Mouse (Mus musculus) heart, postnatal 0 days (tissue): Measurements from ENCODE around the gene Lat. TPM values are rescaled to one million over a fixed set of nuclear protein-coding genes. Genes with fewer than 3 reads are reported as not detected.
"Not testable (repeated sequence)": the region's sequence is repeated elsewhere in the genome, so short reads cannot be mapped to it uniquely, and the experiment has no call there.

ENCODE experiments used
- ATAC-seq: fragments of 200-750 bp; cut with Nextera tagmentation; 2 replicates; pipeline ENCODE4 v1.8.0; 2017; ENCODE audit warnings: low read depth, moderate number of reproducible peaks, moderate library complexity; ENCODE audit not compliant: insufficient read depth
- DNase-seq: peaks from one replicate; pipeline ENCODE4 v3.0.0-alpha.2; 2016; ENCODE audit warnings: low spot score
- H3K27ac ChIP-seq: fragments of 300-500 bp; sonication (generic); 2 replicates; pipeline ENCODE4 v1.5.1; 2014; ENCODE audit warnings: low read depth, mild to moderate bottlenecking
- H3K27me3 ChIP-seq: fragments of 300-500 bp; sonication (generic); 2 replicates; pipeline ENCODE4 v1.6.1; 2014; ENCODE audit warnings: low read length, mixed read lengths; ENCODE audit not compliant: control insufficient read depth, insufficient read depth
- H3K36me3 ChIP-seq: fragments of 300-500 bp; sonication (generic); replicated peaks from 2 replicates; pipeline ENCODE4 v1.6.1; 2014; ENCODE audit warnings: low read length, mixed read lengths; ENCODE audit not compliant: control insufficient read depth, insufficient read depth
- H3K4me1 ChIP-seq: fragments of 300-500 bp; sonication (generic); 2 replicates; pipeline ENCODE4 v1.6.1; 2014; ENCODE audit warnings: antibody characterized with exemption; ENCODE audit not compliant: control insufficient read depth, insufficient read depth
- H3K4me2 ChIP-seq: fragments of 300-500 bp; sonication (generic); 2 replicates; pipeline ENCODE4 v1.6.1; 2014; ENCODE audit warnings: low read depth, mild to moderate bottlenecking, low read length, moderate library complexity
- H3K4me3 ChIP-seq: fragments of 300-500 bp; sonication (generic); 2 replicates; pipeline ENCODE4 v1.5.1; 2014; ENCODE audit warnings: low read depth, low read length
- H3K9ac ChIP-seq: fragments of 300-500 bp; sonication (generic); replicated peaks from 2 replicates; pipeline ENCODE4 v1.6.1; 2014; ENCODE audit warnings: low read depth, low read length, mixed read lengths
- H3K9me3 ChIP-seq: fragments of 300-500 bp; sonication (generic); replicated peaks from 2 replicates; pipeline ENCODE4 v1.6.1; 2016; ENCODE audit warnings: low read length; ENCODE audit not compliant: control insufficient read depth
- CTCF ChIP-seq: IDR thresholded peaks from 2 replicates; pipeline ENCODE4 v1.5.1; 2016; ENCODE audit warnings: antibody characterized with exemption, control low read depth, low read depth
- EP300 ChIP-seq: IDR thresholded peaks from 2 replicates; pipeline ENCODE4 v1.6.1; 2016; ENCODE audit warnings: antibody characterized with exemption, low read depth
- WGBS: fragments of 180-500 bp; shearing (Covaris S2); extraction: QIAGEN DNeasy Blood & Tissue Kit; methylation state at CpG from one replicate; pipeline ENCODE4 v1.1.7; 2014; 5-methylcytosine and 5-hydroxymethylcytosine counted together
- polyA plus RNA-seq: library from polyadenylated mRNA; unstranded; fragments of >200 nt; fragmentation: Nextera tagmentation; extraction: Ambion mirVana; gene quantifications from 2 replicates; pipeline ENCODE4 v1.2.1, GENCODE M21; 2015
- total RNA-seq: library from RNA; depleted of rRNA; stranded (reverse); fragments of >200 nt; gene quantifications from 2 replicates; pipeline ENCODE4 v1.2.3, GENCODE M21; 2014; ENCODE audit warnings: low replicate concordance

The Lat gene
- total and polyA plus RNA-seq, 2 experiments from 2014 or later: 0.73 to 0.75 TPM

- DNase-seq (peak; percentile 100), ATAC-seq (peak; percentile 100)
- Histone ChIP-seq H3K27me3 (no peaks in the 10 kb centered on the region), H3K9ac (peak within 1 kb of the TSS; percentile 68), H3K27ac (peak within 1 kb of the TSS; percentile 46), H3K4me1 (0 out of 2 replicates have a peak, but pooled peaks cover 3% of the 10 kb centered on the region), H3K4me3 (peak within 1 kb of the TSS; percentile 71), H3K9me3 (no peaks in the 10 kb centered on the region), H3K36me3 (0 out of 2 replicates have a peak, but pooled peaks cover 4% of the 10 kb centered on the region), H3K4me2 (peak within 1 kb of the TSS; percentile 83)
- under 1% methylated on average over 59 of the region's 59 CpGs for WGBS
- TF ChIP-seq EP300 (no peak), CTCF (no peak)
Observed at GRCm38 (mm10) chr7:126396298-126397119, 27.1 kb upstream of the Lat start, which contains the start of gene Nfatc2ip. Gene Nfatc2ip, minus strand, starts transcription at chr7:126396737.

DNA sequence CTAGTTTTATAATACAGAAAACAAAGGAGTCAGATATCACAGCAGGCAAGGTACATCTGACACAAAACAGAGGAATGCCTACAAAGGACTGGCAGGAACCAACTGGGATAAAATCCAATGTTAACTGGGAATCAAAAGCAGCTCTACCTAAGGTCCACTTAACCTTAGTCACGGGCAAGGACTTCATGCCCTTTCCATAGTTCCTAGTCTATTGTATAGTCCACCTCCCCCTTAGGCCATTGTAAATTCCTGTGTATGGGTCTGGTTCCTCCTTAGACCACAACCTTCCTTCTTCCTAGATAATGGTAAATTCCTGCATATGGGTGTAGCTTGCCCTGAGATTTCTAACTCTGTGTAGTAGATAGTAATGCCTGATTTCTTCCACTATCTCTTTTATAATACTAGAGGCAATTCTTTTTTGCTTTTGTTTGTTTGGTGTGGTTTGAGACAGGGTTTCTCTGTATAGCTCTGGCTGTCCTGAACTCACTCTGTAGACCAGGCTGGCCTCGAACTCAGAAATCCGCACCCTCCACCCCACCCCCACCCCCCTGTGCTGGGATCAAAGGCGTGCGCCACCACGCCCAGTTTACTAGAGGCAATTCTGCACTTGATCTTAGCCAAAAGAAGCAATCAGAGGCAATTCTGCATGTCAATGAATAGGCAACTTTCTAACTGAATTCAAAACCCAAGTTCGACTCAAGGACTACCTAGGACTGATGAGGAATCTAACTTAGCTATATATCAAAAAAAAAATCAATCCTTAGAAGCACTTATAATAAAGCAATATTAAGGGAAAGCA lies 22.9 kb upstream of the Lat start:
- H3K27ac ChIP-seq, H3K9ac ChIP-seq, H3K4me3 ChIP-seq, H3K27me3 ChIP-seq, H3K4me1 ChIP-seq, ATAC-seq, DNase-seq, H3K4me2 ChIP-seq, H3K9me3 ChIP-seq: not testable (repeated sequence)
- H3K36me3 ChIP-seq: peaks cover 34% of the 10 kb centered on the region
- 89% methylated on average over 7 of the region's 7 CpGs for WGBS

DNA sequence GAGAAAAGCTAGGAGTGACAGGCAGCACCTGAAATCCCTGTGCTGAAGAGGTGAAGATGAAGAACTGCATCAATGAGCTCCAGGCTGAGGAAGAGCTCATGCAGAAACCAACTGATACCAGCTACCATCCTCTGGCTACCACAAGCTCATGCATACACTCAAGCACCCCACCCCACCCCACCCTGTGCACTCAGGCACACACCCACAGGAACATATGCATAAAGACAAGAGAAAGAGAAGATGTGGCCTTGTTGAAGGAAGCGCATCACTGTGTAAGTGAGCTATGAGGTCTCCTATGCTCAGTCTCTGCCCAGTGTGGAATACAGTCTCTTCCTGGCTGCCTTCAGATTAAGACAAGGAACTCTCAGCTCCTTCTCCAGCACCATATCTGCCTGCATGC lies 18.8 kb upstream of the Lat start:
- DNase-seq (no peak), ATAC-seq (no peak)
- peaks cover 59% of the 10 kb centered on the region for H3K36me3 ChIP-seq
- TF ChIP-seq CTCF (no peak), EP300 (no peak)
- no peak overlapping the region for H3K9ac ChIP-seq
- no peak overlapping the region for H3K27ac ChIP-seq
- no peak overlapping the region for H3K4me3 ChIP-seq
- WGBS: 94% methylated on average over 1 of the region's 1 CpGs
- no peaks in the 10 kb centered on the region for H3K4me1 ChIP-seq
- no peak overlapping the region for H3K4me2 ChIP-seq
- H3K27me3 ChIP-seq: no peaks in the 10 kb centered on the region
- no peaks in the 10 kb centered on the region for H3K9me3 ChIP-seq

- no peaks in the 10 kb centered on the region for H3K27me3 ChIP-seq
- H3K4me3 ChIP-seq: no peak overlapping the region
- ATAC-seq (no peak), DNase-seq (no peak)
- H3K27ac ChIP-seq: no peak overlapping the region
- WGBS: 73% methylated on average over 5 of the region's 5 CpGs
- H3K4me1 ChIP-seq: no peaks in the 10 kb centered on the region
- H3K9ac ChIP-seq: no peak overlapping the region
- no peak overlapping the region for H3K4me2 ChIP-seq
- TF ChIP-seq CTCF (no peak), EP300 (no peak)
- H3K9me3 ChIP-seq: no peaks in the 10 kb centered on the region
- H3K36me3 ChIP-seq: peaks cover 35% of the 10 kb centered on the region
Observed at GRCm38 (mm10) chr7:126383565-126383964, 14.2 kb upstream of the Lat start.

DNA sequence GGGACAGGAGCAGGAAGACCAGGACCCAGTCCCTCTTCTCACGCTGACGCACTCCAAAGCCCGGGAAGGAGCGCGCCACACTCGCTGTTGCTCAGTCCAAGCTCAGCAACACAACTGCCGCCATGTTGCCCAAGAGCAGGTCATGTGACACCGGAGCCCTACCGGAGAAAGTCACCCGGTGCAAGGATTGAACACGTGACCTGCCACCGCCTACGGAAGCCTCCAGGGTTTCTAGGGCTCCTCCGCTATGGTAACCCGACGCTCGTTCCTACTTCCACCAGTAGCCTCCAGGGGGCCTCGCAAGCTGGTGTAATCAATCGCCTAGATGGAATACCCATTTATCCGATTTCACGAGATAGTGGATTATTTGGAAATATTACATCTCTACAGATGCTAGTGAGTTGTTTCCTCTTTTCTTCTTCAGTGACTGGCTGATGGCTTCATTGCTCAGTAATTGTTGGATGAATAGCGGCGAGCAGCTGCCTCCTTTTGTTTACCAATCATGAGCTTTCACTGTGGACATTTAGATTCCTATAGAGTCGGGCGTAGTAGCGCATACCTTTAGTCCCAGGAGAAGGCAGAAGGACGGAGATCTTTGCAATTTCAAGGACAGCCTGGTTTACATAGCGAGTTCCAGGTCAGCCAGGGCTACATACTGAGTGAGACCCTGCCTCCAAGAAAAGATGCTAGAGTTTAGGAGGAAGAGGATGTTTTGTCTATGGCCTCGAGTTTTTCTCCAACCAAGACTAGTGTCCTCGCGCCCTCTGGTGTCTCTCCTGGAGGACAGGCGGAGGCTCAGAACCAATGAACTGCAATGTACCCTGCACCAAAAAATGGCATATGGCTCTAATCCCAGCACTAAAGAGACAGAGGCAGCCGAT lies 8.1 kb upstream of the Lat start, which contains the start of gene Spns1:
Gene Spns1 (minus strand): TSS at position 173 of the 881 bp plus-strand sequence.
- no peaks in the 10 kb centered on the region for H3K9me3 ChIP-seq
- peak within 1 kb of the TSS; percentile 59 for H3K27ac ChIP-seq
- WGBS: 2% methylated on average over 33 of the region's 33 CpGs
- peak within 1 kb of the TSS; percentile 96 for H3K4me3 ChIP-seq
- H3K36me3 ChIP-seq: peaks cover 19% of the 10 kb centered on the region
- peak within 1 kb of the TSS; percentile 87 for H3K9ac ChIP-seq
- peak; percentile 74 for TF ChIP-seq CTCF
- TF ChIP-seq EP300: no peak
- DNase-seq (peak; percentile 97), ATAC-seq (peak; percentile 98)
- H3K27me3 ChIP-seq: no peaks in the 10 kb centered on the region
- peak within 1 kb of the TSS; percentile 96 for H3K4me2 ChIP-seq
- H3K4me1 ChIP-seq: 0 out of 2 replicates have a peak, but pooled peaks cover 9% of the 10 kb centered on the region
